Mouse (Mus musculus): ENCODE data around the gene Tnnt3. TPM values are rescaled to one million over a fixed set of nuclear protein-coding genes. Genes with fewer than 3 reads are reported as not detected.

Tnnt3 gene
- total RNA-seq, 2 experiments from 2014 or later, result not detected

- no peak for ATAC-seq (replicated peaks; ENCODE audit: poor library complexity, severe bottlenecking)
Measured at GRCm38 (mm10) chr7:142503206-142503605, 4.6 kb downstream of the Tnnt3 start.

DNA sequence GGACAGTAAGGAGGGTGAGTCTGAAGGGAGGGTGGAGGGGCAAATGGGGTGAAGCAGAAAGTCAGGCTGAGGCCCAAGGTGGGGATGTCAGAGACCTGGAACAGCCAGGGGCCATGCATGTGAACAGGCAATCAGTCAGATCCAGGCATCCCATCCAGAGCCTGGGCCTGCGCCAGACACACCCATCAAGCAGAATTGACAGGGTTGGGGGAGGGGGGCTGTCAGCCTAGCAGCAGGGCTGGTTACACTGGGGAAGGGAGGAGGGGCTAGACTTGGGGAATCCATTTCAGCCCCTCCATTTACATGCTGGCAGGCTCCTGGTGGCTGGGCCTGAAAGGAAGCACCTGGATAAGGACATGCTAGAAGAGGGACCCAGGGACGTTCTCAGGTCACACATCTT, 7.3 kb downstream of the Tnnt3 start:
- ATAC-seq (replicated peaks; ENCODE audit: poor library complexity, severe bottlenecking), result no peak

- ATAC-seq (replicated peaks; ENCODE audit: poor library complexity, severe bottlenecking), result no peak
Measured at GRCm38 (mm10) chr7:142506501-142506900, 7.9 kb downstream of the Tnnt3 start.

DNA sequence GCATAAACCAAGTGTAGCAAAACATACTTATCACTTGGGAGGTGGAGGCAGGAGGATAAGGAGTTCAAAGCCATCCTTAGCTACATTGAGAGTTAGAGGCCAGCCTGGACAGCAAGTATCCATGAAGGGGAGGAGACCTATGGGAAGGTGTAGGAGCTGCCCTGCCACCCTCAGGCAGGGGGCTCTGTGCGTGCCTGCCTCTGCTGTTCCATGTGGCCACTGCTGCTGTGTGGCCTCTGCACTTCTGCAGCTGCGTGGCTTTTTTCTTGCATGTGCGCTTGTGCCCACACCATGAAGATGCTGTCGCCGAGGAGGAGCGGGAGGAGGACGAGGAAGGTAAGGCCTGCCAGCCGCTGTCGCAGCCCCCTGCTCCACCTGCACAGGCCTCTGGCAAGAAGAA, 8.8 kb downstream of the Tnnt3 start:
- ATAC-seq (replicated peaks; ENCODE audit: poor library complexity, severe bottlenecking), result no peak

DNA sequence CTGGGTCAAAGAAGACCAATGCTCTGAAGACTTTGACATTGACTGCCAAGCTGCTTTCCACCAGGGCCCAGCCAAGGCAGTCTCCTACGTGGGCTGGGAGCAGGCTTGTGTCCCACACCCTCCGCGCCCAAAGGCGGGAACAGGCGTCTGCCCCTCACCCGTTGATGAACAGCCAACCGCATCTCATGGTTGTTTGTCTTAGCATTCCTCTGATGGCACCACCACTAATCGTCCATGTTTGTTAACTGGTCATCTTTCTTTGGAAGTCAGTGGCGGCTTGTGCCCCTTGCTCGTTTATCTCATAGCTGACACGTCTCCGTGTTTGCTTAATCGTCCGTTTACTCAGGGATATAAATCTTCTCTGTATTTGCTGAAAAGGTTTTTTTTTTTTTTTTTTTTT, 10.9 kb downstream of the Tnnt3 start:
- no peak for ATAC-seq (replicated peaks; ENCODE audit: poor library complexity, severe bottlenecking)

GRCm38 (mm10) chr7:142510021-142510777, 11.6 kb downstream of the Tnnt3 start:
- no peak for ATAC-seq (replicated peaks; ENCODE audit: poor library complexity, severe bottlenecking)

GRCm38 (mm10) chr7:142514048-142514447, 15.4 kb downstream of the Tnnt3 start:
- ATAC-seq (replicated peaks; ENCODE audit: poor library complexity, severe bottlenecking), result no peak

GRCm38 (mm10) chr7:142516221-142516978, 17.8 kb downstream of the Tnnt3 start:
- ATAC-seq (replicated peaks; ENCODE audit: poor library complexity, severe bottlenecking), result no peak

GRCm38 (mm10) chr7:142517531-142517930, 18.9 kb downstream of the Tnnt3 start:
- ATAC-seq (replicated peaks; ENCODE audit: poor library complexity, severe bottlenecking), result no peak

DNA sequence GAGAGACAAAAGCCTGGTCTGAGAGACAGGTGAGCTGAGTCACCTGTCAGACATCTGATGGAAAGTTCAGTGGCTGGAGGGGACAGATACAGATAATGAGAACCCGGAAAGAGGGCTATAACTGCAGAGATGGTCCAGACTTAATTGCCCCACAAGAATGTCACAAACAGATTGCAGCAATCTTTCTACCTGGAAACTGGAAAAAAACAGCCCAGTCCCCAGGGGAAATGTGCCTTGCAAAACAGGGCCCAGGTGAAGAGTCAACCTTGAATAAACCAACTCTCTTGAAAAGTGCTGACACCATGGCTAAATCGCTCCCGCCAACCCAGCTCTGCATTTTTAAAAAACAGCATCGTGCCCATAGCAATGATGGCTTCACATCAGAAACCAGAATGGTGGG, 21.7 kb downstream of the Tnnt3 start:
- ATAC-seq (replicated peaks; ENCODE audit: poor library complexity, severe bottlenecking), result no peak

DNA sequence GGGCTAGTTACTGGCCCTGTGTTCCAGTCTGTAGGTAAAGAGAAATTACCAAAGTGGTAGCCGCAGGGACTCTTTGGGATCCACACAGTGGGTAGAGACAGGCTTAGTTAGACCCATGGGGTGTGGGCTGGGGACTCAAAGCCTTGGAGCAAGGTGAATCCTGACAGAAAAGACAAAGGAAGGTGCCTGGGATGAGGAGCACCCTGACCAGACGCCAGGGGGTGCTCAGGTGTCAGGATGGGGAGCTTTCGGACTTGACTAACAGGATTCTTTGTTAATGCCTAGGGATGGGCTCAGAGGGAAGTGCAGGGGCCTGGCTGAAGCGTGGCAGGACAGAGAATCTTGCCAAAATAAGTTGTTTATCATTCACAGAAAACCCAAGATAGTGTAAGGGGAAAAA, 23.7 kb downstream of the Tnnt3 start:
- peak; percentile 37; the same call in 1 of the 2 replicates for ATAC-seq (replicated peaks; ENCODE audit: poor library complexity, severe bottlenecking)

GRCm38 (mm10) chr7:142523200-142523990, 24.8 kb downstream of the Tnnt3 start:
- no peak for ATAC-seq (replicated peaks; ENCODE audit: poor library complexity, severe bottlenecking)

GRCm38 (mm10) chr7:142525342-142526178, 26.9 kb downstream of the Tnnt3 start:
- no peak for ATAC-seq (replicated peaks; ENCODE audit: poor library complexity, severe bottlenecking)

- ATAC-seq (replicated peaks; ENCODE audit: poor library complexity, severe bottlenecking), result no peak
Measured at GRCm38 (mm10) chr7:142529350-142529749, 30.7 kb downstream of the Tnnt3 start.

DNA sequence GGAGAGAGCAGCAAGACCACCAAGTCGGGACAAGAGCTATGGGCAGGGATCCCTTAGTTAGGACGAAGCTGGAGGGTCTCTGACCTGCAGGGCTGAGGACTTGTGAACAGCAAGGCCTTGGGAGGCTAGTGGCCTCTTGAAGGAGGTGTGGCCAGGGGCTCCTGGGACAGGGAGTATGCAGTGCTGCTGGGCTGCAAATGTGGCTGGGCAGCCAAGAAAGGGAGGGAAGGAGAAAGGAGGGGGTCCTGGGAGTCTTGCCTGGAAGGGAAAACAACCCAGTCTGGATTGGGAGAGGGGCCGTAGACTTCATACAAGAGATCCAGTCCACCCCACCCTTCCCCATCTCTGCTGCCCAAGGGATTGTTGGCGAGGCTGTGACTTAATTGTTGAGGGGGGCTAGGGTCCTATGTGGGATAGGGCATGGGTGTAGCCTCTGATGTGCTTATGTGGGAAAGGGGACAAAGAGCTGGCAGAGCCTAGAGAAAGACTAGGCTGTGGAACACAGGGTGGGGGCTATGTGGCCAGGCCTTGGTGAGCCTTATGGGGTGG, 33.4 kb downstream of the Tnnt3 start:
- no peak for ATAC-seq (replicated peaks; ENCODE audit: poor library complexity, severe bottlenecking)

GRCm38 (mm10) chr7:142532671-142533058, 34.0 kb downstream of the Tnnt3 start, which contains the start of gene Mrpl23:
Gene Mrpl23 (plus strand): TSS chr7:142532686.
- ATAC-seq (replicated peaks; ENCODE audit: poor library complexity, severe bottlenecking), result no peak; the same call in 1 of the 2 replicates

DNA sequence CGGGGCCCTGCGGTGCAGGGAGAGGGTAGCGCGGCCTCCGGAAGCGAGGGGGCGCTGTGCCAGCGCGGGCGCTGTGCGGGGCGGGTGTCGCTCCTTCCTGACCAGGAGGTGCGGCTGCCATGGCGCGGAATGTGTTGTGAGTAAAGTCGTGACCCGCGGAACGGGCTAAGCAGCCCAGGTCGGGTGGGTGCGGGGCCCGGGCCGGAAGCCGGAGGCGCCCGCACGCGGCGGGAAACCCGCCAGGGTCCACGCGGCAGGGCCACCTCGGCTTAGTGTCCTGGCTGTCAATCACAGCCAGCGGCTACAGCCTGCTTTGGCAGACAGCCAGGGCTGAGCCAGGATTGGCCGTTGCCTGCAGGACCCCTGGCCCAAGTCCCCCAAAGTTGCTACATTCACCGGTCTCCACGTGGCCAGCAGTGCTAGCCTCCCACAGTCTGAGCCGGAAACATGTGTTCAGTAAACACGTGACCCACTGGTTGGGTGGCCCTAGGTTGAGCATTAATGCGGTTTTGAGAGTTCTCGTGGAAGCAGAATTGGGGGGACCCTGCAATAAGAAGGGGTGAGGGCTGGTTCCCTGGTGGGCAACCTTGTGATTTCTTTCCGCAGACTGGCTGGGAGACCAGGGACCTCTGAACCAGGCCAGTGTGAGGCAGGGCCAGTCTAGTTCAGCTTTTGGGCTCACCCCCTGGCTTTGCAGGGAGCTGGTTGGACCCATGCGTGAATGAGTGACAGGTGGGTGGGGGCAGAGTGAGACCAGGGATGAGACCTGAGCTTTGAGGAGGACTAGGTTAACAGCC, 34.6 kb downstream of the Tnnt3 start:
- ATAC-seq (replicated peaks; ENCODE audit: poor library complexity, severe bottlenecking), result peak; percentile 72

DNA sequence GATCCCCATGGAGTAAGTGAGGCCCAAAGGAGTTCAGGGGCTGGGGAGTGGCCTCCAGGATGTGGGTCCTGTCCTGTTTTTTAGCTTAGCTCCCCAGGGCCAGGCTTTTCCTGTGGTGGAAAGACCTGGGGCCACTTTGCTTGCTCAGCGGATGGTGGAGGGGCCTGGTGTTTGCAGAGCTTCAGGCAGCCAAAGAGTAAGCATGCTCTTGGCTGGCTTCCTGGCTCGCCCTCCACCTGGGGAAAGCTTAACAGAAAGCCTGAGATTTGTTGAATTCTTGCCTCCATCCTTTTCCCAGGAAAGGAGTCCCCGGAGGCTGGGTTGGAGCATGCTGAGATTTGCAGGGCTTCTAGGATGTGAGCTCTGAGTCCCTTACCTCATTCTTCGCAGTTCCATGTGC, 36.5 kb downstream of the Tnnt3 start:
- no peak for ATAC-seq (replicated peaks; ENCODE audit: poor library complexity, severe bottlenecking)

DNA sequence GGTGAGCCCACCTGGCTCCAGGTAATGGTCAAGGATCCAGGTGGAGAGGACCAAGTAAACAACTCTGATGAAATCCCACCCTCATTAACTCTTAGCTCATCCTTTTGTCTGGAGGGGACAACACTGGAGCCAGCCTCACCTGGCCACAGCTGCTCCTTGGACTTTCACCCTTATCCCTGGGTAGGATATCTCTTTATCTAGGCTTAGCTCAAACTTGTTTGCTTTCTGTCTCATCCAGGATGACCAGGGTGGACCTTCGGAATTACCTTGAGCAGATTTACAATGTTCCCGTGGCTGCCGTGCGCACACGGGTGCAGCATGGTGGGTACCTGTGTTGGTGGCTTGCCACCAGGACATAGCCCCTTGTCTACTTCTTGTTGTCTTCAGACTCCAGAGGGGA, 37.2 kb downstream of the Tnnt3 start:
- no peak for ATAC-seq (replicated peaks; ENCODE audit: poor library complexity, severe bottlenecking)

All from granulocyte monocyte progenitor cell, adult 5-6 weeks (primary cell).